Mouse (Mus musculus): ENCODE data around the gene Cacna2d3. TPM values are rescaled to one million over a fixed set of nuclear protein-coding genes. Genes with fewer than 3 reads are reported as not detected.

The Cacna2d3 gene
- polyA plus RNA-seq (2015; fragmentation: Nextera tagmentation; extraction: Ambion mirVana) = 28.6 and 35.6 TPM in 2 replicates

- peak; percentile 79 for ATAC-seq
- peaks cover 35% of the 10 kb centered on the region for H3K4me1 ChIP-seq (replicated peaks)
- no peaks in the 10 kb centered on the region for H3K36me3 ChIP-seq
- H3K4me3 ChIP-seq (replicated peaks) = peak within 1 kb of the TSS; percentile 67
- H3K27me3 ChIP-seq = peaks cover 65% of the 10 kb centered on the region
- H3K9me3 ChIP-seq = no peaks in the 10 kb centered on the region
- WGBS = 1% methylated on average over 48 of the region's 109 CpGs
- H3K4me2 ChIP-seq (replicated peaks) = peak within 1 kb of the TSS; percentile 99
- peak within 1 kb of the TSS; percentile 86 for H3K27ac ChIP-seq
- H3K9ac ChIP-seq (replicated peaks) = peak within 1 kb of the TSS; percentile 83
Measured at GRCm38 (mm10) chr14:29721488-29722385, at the start of gene Cacna2d3. TSS of gene Cacna2d3 (minus strand) at chr14:29721864.

- H3K4me2 ChIP-seq (replicated peaks) = no peak overlapping the region
- H3K36me3 ChIP-seq = no peaks in the 10 kb centered on the region
- H3K27ac ChIP-seq = no peak overlapping the region
- no peaks in the 10 kb centered on the region for H3K27me3 ChIP-seq
- WGBS = 90% methylated on average over 4 of the region's 4 CpGs
- ATAC-seq = no peak
- H3K4me3 ChIP-seq (replicated peaks) = no peak overlapping the region
- no peaks in the 10 kb centered on the region for H3K4me1 ChIP-seq (replicated peaks)
- H3K9me3 ChIP-seq = no peaks in the 10 kb centered on the region
- H3K9ac ChIP-seq (replicated peaks) = no peak overlapping the region
Measured at GRCm38 (mm10) chr14:29769486-29769885, 47.8 kb upstream of the Cacna2d3 start.

DNA sequence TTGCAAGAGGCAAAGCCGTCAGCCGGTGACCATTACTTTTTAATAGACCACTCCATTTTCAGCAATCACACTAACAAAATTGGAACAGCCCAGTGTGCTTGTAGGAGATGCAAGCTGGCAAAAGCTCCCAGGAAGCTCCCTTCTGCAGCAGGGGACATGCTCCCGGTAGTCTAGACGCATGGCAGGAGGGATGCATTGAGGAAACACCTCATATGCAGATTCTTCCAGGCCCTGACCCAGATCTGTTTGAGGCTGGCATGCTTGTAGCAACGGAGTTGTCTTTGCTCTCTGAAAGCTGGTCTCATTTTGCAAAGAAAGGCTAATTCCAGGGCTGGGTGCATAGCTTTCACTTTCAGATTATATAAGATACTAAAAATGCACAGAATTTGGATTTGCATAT is 31.2 kb upstream of the Cacna2d3 start:
- WGBS = 82% methylated on average over 5 of the region's 5 CpGs
- H3K9me3 ChIP-seq = no peaks in the 10 kb centered on the region
- no peak overlapping the region for H3K27ac ChIP-seq
- no peak overlapping the region for H3K4me3 ChIP-seq (replicated peaks)
- H3K9ac ChIP-seq (replicated peaks) = no peak overlapping the region
- no peaks in the 10 kb centered on the region for H3K36me3 ChIP-seq
- no peaks in the 10 kb centered on the region for H3K4me1 ChIP-seq (replicated peaks)
- ATAC-seq = no peak
- H3K4me2 ChIP-seq (replicated peaks) = no peak overlapping the region
- H3K27me3 ChIP-seq = no peaks in the 10 kb centered on the region

- 70% methylated on average over 2 of the region's 2 CpGs for WGBS
- no peaks in the 10 kb centered on the region for H3K9me3 ChIP-seq
Measured at GRCm38 (mm10) chr14:29738751-29739150, 17.1 kb upstream of the Cacna2d3 start.

DNA sequence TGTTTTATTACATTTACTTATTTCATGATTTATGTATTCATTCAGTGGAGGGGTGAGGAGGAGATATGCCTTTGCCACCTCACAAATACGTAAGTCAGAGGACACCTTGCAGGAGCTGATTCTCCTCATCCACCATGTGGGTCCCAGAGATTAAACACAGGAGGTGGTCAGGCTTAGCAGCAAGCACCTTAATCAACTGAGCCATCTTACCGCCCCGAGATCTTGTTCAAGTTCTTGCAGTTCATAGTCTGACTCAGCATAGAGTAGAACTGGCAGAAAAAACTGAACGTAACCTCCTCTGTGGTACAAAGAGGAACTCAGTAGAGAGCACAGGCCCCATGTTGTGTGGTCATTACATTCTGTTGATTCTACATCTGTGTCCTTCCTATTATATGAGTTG is 8.6 kb upstream of the Cacna2d3 start:
- no peak for ATAC-seq
- no peaks in the 10 kb centered on the region for H3K9me3 ChIP-seq
- H3K4me2 ChIP-seq (replicated peaks) = no peak overlapping the region
- 89% methylated on average over 4 of the region's 4 CpGs for WGBS
- no peak overlapping the region for H3K9ac ChIP-seq (replicated peaks)
- no peak overlapping the region for H3K4me3 ChIP-seq (replicated peaks)
- peaks cover 7% of the 10 kb centered on the region; the same call in 1 of the 2 replicates for H3K27me3 ChIP-seq
- no peaks in the 10 kb centered on the region for H3K4me1 ChIP-seq (replicated peaks)
- H3K27ac ChIP-seq = no peak overlapping the region
- no peaks in the 10 kb centered on the region for H3K36me3 ChIP-seq

More at GRCm38 (mm10) chr14:29738751-29739150, 17.1 kb upstream of the Cacna2d3 start:
- no peak for ATAC-seq
- no peak overlapping the region for H3K4me2 ChIP-seq (replicated peaks)
- H3K4me3 ChIP-seq (replicated peaks) = no peak overlapping the region
- no peaks in the 10 kb centered on the region for H3K27me3 ChIP-seq
- H3K36me3 ChIP-seq = no peaks in the 10 kb centered on the region
- H3K27ac ChIP-seq = no peak overlapping the region
- no peak overlapping the region for H3K9ac ChIP-seq (replicated peaks)
- H3K4me1 ChIP-seq (replicated peaks) = no peaks in the 10 kb centered on the region

DNA sequence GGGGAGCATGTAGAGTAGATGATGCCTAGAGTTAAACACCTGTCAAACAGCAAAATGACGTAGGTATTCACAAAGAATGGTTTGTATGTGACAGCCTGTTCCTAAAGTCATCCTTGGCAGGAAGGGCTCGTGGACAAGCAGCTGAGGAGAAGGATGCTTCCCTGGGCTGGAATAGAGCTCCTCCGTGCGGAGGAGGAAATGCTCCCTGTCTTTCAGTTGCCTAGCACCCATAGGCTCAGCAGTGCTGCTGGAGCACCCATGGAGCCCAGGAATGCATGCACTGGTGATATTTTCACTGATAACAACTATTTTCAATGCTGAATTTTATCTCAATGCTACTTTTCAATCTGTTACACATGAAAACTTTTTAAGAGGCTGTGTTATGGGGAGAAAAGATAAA is 7.3 kb upstream of the Cacna2d3 start:
- Histone ChIP-seq H3K36me3 (no peaks in the 10 kb centered on the region), H3K27me3 (peaks cover 15% of the 10 kb centered on the region), H3K4me1 (replicated peaks) (no peaks in the 10 kb centered on the region), H3K9me3 (no peaks in the 10 kb centered on the region), H3K4me3 (replicated peaks) (no peak overlapping the region), H3K27ac (no peak overlapping the region), H3K9ac (replicated peaks) (no peak overlapping the region), H3K4me2 (replicated peaks) (no peak overlapping the region)
- ATAC-seq = no peak
- WGBS = 85% methylated on average over 4 of the region's 4 CpGs

DNA sequence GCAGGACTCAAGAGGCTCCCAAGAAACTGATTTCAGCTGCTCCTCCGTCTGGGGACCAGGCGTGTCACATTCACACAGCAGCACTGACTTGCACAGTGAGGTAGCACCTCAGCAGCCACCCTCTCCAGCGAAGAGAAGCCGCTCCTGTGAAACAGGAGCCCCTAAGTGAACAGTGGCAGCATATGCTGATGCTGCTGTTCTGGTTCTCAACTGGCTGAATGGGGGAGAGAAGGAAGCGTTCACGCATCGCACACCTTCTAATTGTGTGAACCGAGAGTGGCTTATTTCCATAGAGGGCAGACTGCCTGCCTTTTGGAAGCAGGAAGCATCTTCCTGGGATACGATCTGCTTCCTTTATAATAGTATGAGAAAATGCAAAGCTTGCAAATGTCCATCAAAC is 5.9 kb upstream of the Cacna2d3 start:
- Histone ChIP-seq H3K4me2 (replicated peaks) (no peak overlapping the region), H3K27ac (no peak overlapping the region), H3K4me1 (replicated peaks) (peaks cover 8% of the 10 kb centered on the region), H3K27me3 (peaks cover 29% of the 10 kb centered on the region), H3K36me3 (no peaks in the 10 kb centered on the region), H3K9me3 (no peaks in the 10 kb centered on the region), H3K9ac (replicated peaks) (no peak overlapping the region), H3K4me3 (replicated peaks) (no peak overlapping the region)
- 67% methylated on average over 9 of the region's 9 CpGs for WGBS
- ATAC-seq = no peak

- 6% methylated on average over 10 of the region's 10 CpGs for WGBS
- Histone ChIP-seq H3K4me2 (replicated peaks) (peak overlapping the region; percentile 99), H3K27ac (no peak overlapping the region), H3K27me3 (peaks cover 57% of the 10 kb centered on the region), H3K9me3 (no peaks in the 10 kb centered on the region), H3K4me3 (replicated peaks) (peak overlapping the region; percentile 67), H3K4me1 (replicated peaks) (peaks cover 30% of the 10 kb centered on the region), H3K36me3 (no peaks in the 10 kb centered on the region), H3K9ac (replicated peaks) (0 out of 2 replicates have a peak overlapping the region, but pooled peaks have one; percentile 83)
- ATAC-seq = peak; percentile 1; the same call in 1 of the 2 replicates
Measured at GRCm38 (mm10) chr14:29723267-29723666, 1.6 kb upstream of the Cacna2d3 start.

- Histone ChIP-seq H3K4me1 (replicated peaks) (peaks cover 33% of the 10 kb centered on the region), H3K27me3 (peaks cover 61% of the 10 kb centered on the region), H3K4me2 (replicated peaks) (peak overlapping the region; percentile 99), H3K36me3 (no peaks in the 10 kb centered on the region), H3K9ac (replicated peaks) (peak overlapping the region; percentile 83), H3K4me3 (replicated peaks) (peak overlapping the region; percentile 67), H3K9me3 (no peaks in the 10 kb centered on the region), H3K27ac (peak overlapping the region; percentile 86)
- ATAC-seq = peak; percentile 73
- 0% methylated on average over 76 of the region's 76 CpGs for WGBS
Measured at GRCm38 (mm10) chr14:29722386-29723221, 940 bp upstream of the Cacna2d3 start.

GRCm38 (mm10) chr14:29721131-29721487 is 555 bp downstream of the Cacna2d3 start:
- 0% methylated on average over 11 of the region's 11 CpGs for WGBS
- peak overlapping the region; percentile 86 for H3K27ac ChIP-seq
- H3K9ac ChIP-seq (replicated peaks) = peak overlapping the region; percentile 83
- no peaks in the 10 kb centered on the region for H3K36me3 ChIP-seq
- H3K27me3 ChIP-seq = peaks cover 65% of the 10 kb centered on the region
- peaks cover 35% of the 10 kb centered on the region for H3K4me1 ChIP-seq (replicated peaks)
- H3K4me2 ChIP-seq (replicated peaks) = peak overlapping the region; percentile 99
- no peak; the same call in 1 of the 2 replicates for ATAC-seq
- peak overlapping the region; percentile 67 for H3K4me3 ChIP-seq (replicated peaks)
- H3K9me3 ChIP-seq = no peaks in the 10 kb centered on the region

DNA sequence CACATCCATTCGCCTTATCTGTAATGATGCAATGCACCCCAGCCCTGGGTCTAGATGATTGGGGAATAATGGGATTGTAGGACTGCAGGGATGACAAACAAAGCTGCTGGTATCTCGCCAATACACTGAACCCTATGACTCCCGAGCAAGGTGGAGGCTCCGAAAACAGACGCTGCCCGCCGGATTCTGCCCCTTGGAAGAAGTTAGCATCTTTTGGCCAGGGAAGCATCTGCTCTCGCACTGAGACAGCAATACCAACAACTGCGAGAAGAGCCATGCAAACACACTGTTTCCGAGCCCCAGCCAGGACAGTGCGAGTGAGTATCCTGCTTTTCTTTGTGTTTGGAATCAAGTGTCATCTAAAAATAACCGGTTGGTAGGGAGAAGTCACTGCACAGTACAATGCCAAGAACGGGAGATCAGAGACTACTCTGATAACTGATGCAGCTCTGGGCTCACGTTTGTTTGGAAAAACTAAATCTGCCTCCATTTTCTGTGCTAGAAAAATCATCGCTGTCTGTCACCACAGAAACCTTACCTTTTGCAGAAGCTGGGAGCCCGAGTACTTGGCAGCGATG is 1.2 kb downstream of the Cacna2d3 start:
- Histone ChIP-seq H3K9ac (replicated peaks) (peak overlapping the region; percentile 83), H3K4me2 (replicated peaks) (peak overlapping the region; percentile 99), H3K27me3 (peaks cover 59% of the 10 kb centered on the region), H3K9me3 (no peaks in the 10 kb centered on the region), H3K36me3 (no peaks in the 10 kb centered on the region), H3K4me3 (replicated peaks) (peak overlapping the region; percentile 67), H3K4me1 (replicated peaks) (peaks cover 35% of the 10 kb centered on the region), H3K27ac (peak overlapping the region; percentile 86)
- ATAC-seq = no peak
- WGBS = 2% methylated on average over 17 of the region's 17 CpGs
